Mouse (Mus musculus): Measurements from ENCODE around the gene Clstn1.

DNA sequence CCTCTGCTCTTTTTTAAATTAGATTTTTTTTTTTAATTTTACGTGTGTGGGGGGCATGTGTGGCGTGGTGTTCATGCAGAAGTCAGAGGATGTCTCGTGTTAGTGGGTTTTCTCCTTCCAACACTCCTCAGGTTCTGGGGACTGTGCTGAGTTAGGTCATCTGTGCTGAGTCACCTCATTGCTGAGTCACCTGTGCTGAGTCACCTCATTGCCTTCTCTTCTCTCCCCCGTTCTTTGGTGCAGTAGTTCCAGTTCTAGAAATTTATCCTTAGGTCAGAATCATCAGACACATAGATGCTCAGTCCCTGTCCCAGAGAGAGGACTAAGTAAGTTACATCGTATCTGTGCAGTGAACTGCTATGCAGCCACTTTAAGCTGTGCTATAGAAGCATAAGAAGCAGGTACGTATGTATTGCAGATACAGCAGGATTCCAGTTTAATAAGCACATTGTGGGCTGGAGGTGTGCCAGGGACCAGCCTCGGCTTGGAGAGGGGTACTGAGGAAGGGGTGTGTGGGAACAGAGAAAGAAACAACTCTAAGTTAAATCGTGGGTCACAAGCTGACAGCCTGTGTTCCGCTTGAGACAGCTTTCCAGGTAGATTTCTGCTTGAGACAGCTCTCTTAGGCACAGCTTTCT, 46.5 kb downstream of the Clstn1 start:
- TF ChIP-seq CTCF (IDR thresholded peaks at IDR 0.05; ENCODE audit: low read depth, low read length) (no peak), POLR2A (IDR thresholded peaks at IDR 0.05; ENCODE audit: borderline replicate concordance, low read depth, low read length) (no peak)
